Mouse (Mus musculus) CH12.LX (cell line): ENCODE measurements around the gene Gpx4. TPM values are rescaled to one million over a fixed set of nuclear protein-coding genes. Genes with fewer than 3 reads are reported as not detected.

ENCODE experiments used
- DNase-seq: peaks from one replicate; pipeline ENCODE4 v3.0.0-alpha.2; 2013; ENCODE audit errors: extremely low read depth
- H3K27ac ChIP-seq: 2 replicates; pipeline ENCODE4 v1.5.1; 2012; ENCODE audit warnings: low read depth, mild to moderate bottlenecking, control low read depth, moderate library complexity; ENCODE audit not compliant: insufficient read depth
- H3K27me3 ChIP-seq: replicated peaks from 2 replicates; pipeline ENCODE3; 2012; ENCODE audit warnings: inconsistent platforms
- H3K36me3 ChIP-seq, 2 experiments: replicated peaks in 1 of 2; 2 replicates each; pipeline versions ENCODE3 to v1.6.1; 2012; ENCODE audit warnings: inconsistent platforms in 1 of 2, low read length in 1 of 2, mild to moderate bottlenecking in 1 of 2, mixed read lengths in 1 of 2, moderate library complexity in 1 of 2; ENCODE audit not compliant: control insufficient read depth in 1 of 2, insufficient read depth in 1 of 2
- H3K4me1 ChIP-seq, 2 experiments: 2 replicates each; pipeline ENCODE4 v1.6.1; 2012; ENCODE audit warnings: inconsistent platforms in 1 of 2, moderate library complexity in 1 of 2; ENCODE audit not compliant: insufficient read depth in 2 of 2, control insufficient read depth in 1 of 2
- H3K4me2 ChIP-seq: 2 replicates; pipeline ENCODE4 v1.6.1; 2012; ENCODE audit warnings: low read depth, mild to moderate bottlenecking, control low read depth; ENCODE audit not compliant: poor library complexity, insufficient read depth, severe bottlenecking
- H3K4me3 ChIP-seq, 3 experiments: fragments of 150-350 bp in 1 of 3; sonication (generic) in 1 of 3; replicated peaks in 1 of 3; 2 replicates each; pipeline versions ENCODE3 to v1.5.1; 2011 to 2012; ENCODE audit warnings: low read depth in 2 of 3, low read length in 2 of 3, mild to moderate bottlenecking in 2 of 3, moderate library complexity in 2 of 3, control low read depth in 1 of 3, improper control_type of control experiment in 1 of 3, inconsistent platforms in 1 of 3, mixed read lengths in 1 of 3; ENCODE audit not compliant: poor library complexity in 1 of 3
- H3K79me2 ChIP-seq: replicated peaks from 2 replicates; pipeline ENCODE4 v1.6.1; 2012; ENCODE audit warnings: mild to moderate bottlenecking, moderate library complexity; ENCODE audit not compliant: control insufficient read depth, poor library complexity, insufficient read depth, severe bottlenecking; ENCODE audit errors: extremely low read depth
- H3K9ac ChIP-seq: 2 replicates; pipeline ENCODE4 v1.6.1; 2012; ENCODE audit warnings: low read depth, mild to moderate bottlenecking, control low read depth, moderate library complexity; ENCODE audit not compliant: insufficient read depth
- H3K9me3 ChIP-seq: replicated peaks from 2 replicates; pipeline ENCODE3; 2012; ENCODE audit warnings: low read length, inconsistent platforms, mixed read lengths
- BHLHE40 ChIP-seq: IDR thresholded peaks from 2 replicates; pipeline ENCODE4 v1.6.1; 2011; ENCODE audit warnings: mild to moderate bottlenecking, low read depth, low read length, improper control_type of control experiment
- CHD2 ChIP-seq: IDR thresholded peaks from 2 replicates; pipeline ENCODE4 v1.6.1; 2011; ENCODE audit warnings: low read length, improper control_type of control experiment
- CTCF ChIP-seq, 2 experiments: IDR thresholded peaks in 1 of 2; conservative IDR thresholded peaks in 1 of 2; 2 replicates each; pipeline ENCODE4 v1.5.1; 2011 to 2012; ENCODE audit warnings: low read depth in 2 of 2, low read length in 2 of 2, improper control_type of control experiment in 1 of 2, inconsistent platforms in 1 of 2, mild to moderate bottlenecking in 1 of 2, moderate library complexity in 1 of 2
- E2F4 ChIP-seq: IDR thresholded peaks from 2 replicates; pipeline ENCODE4 v1.6.1; 2011; ENCODE audit warnings: low read depth, low read length, improper control_type of control experiment; ENCODE audit not compliant: insufficient replicate concordance
- ELF1 ChIP-seq: IDR thresholded peaks from 2 replicates; pipeline ENCODE4 v1.6.1; 2014; ENCODE audit warnings: low read depth, mild to moderate bottlenecking, inconsistent platforms, low read length, improper control_type of control experiment
- EP300 ChIP-seq: IDR thresholded peaks from 2 replicates; pipeline ENCODE4 v1.6.1; 2011; ENCODE audit warnings: low read length, improper control_type of control experiment
- ETS1 ChIP-seq: conservative IDR thresholded peaks from 2 replicates; pipeline ENCODE4 v1.6.1; 2012; ENCODE audit warnings: low read depth, mild to moderate bottlenecking, inconsistent platforms, low read length, improper control_type of control experiment, moderate library complexity
- GABPA ChIP-seq: IDR thresholded peaks from 2 replicates; pipeline ENCODE4 v1.6.1; 2012; ENCODE audit warnings: low read depth, low read length, improper control_type of control experiment, inconsistent platforms; ENCODE audit not compliant: insufficient replicate concordance
- JUN ChIP-seq: IDR thresholded peaks from 2 replicates; pipeline ENCODE4 v1.6.1; 2011; ENCODE audit warnings: low read depth, mild to moderate bottlenecking, low read length, improper control_type of control experiment, moderate library complexity; ENCODE audit not compliant: insufficient read depth
- MAFK ChIP-seq: IDR thresholded peaks from 2 replicates; pipeline ENCODE4 v1.6.1; 2011; ENCODE audit warnings: low read length, improper control_type of control experiment; ENCODE audit not compliant: insufficient replicate concordance
- MAX ChIP-seq: IDR thresholded peaks from 2 replicates; pipeline ENCODE4 v1.6.1; 2011; ENCODE audit warnings: low read length, improper control_type of control experiment
- MEF2A ChIP-seq: IDR thresholded peaks from 2 replicates; pipeline ENCODE4 v1.6.1; 2014; ENCODE audit warnings: low read depth, mild to moderate bottlenecking, inconsistent platforms, low read length, improper control_type of control experiment, borderline replicate concordance
- MYC ChIP-seq: IDR thresholded peaks from 2 replicates; pipeline ENCODE4 v1.6.1; 2011; ENCODE audit warnings: low read depth, mild to moderate bottlenecking, improper control_type of control experiment, low read length
- NRF1 ChIP-seq: IDR thresholded peaks from 2 replicates; pipeline ENCODE4 v1.6.1; 2014; ENCODE audit warnings: low read depth, mild to moderate bottlenecking, inconsistent platforms, low read length, improper control_type of control experiment, moderate library complexity
- PAX5 ChIP-seq: IDR thresholded peaks from 2 replicates; pipeline ENCODE4 v1.6.1; 2012; ENCODE audit warnings: low read length, inconsistent platforms, mixed read lengths
- POLR2A ChIP-seq: IDR thresholded peaks from 2 replicates; pipeline ENCODE4 v1.6.1; 2011; ENCODE audit warnings: low read depth, mild to moderate bottlenecking, improper control_type of control experiment, low read length
- RCOR1 ChIP-seq: conservative IDR thresholded peaks from 2 replicates; pipeline ENCODE4 v1.6.1; 2012; ENCODE audit warnings: low read depth, mild to moderate bottlenecking, inconsistent platforms, low read length, improper control_type of control experiment
- SIN3A ChIP-seq: IDR thresholded peaks from 2 replicates; pipeline ENCODE4 v1.6.1; 2012; ENCODE audit warnings: low read length, improper control_type of control experiment, inconsistent platforms
- USF1 ChIP-seq: IDR thresholded peaks from 2 replicates; pipeline ENCODE4 v1.6.1; 2014; ENCODE audit warnings: low read depth, mild to moderate bottlenecking, inconsistent platforms, low read length, improper control_type of control experiment
- ZC3H11A ChIP-seq: IDR thresholded peaks from 2 replicates; pipeline ENCODE4 v1.6.1; 2012; ENCODE audit warnings: low read depth, mild to moderate bottlenecking, inconsistent platforms, low read length, improper control_type of control experiment
- ZMIZ1 ChIP-seq: IDR thresholded peaks from 2 replicates; pipeline ENCODE4 v1.6.1; 2012; ENCODE audit warnings: low read depth, mild to moderate bottlenecking, inconsistent platforms, low read length, improper control_type of control experiment
- ZNF384 ChIP-seq: IDR thresholded peaks from 2 replicates; pipeline ENCODE4 v1.6.1; 2012; ENCODE audit warnings: low read depth, low read length, improper control_type of control experiment, inconsistent platforms
- dilution Hi-C: fragments of 300-500 bp; cut with MboI; formaldehyde crosslinking; loops from 2 replicates; pipeline ENCODE4 v1.14.3; 2020; ENCODE audit warnings: low sequenced_read_pairs; ENCODE audit not compliant: extremely low pct_unique_long_range_greater_than_20kb, extremely low pct_ligation_motif_present
- in situ Hi-C: fragments of 300-500 bp; cut with MboI; formaldehyde crosslinking; loops from 3 replicates; pipeline ENCODE4 v1.14.3; 2019; ENCODE audit warnings: low sequenced_read_pairs, low pct_ligation_motif_present, low pct_unique_long_range_greater_than_20kb, mixed read lengths
- polyA plus RNA-seq: library from polyadenylated mRNA; unstranded; fragments of >175 nt; gene quantifications from 2 replicates; pipeline ENCODE4 v1.2.1, GENCODE M21; 2012; ENCODE audit warnings: low read depth; ENCODE audit not compliant: insufficient read length
- total RNA-seq, 2 experiments: library from RNA; depleted of rRNA; stranded (reverse); fragments of 300-350 nt in 1 of 2; fragments of >200 nt in 1 of 2; gene quantifications; 2 replicates each; pipeline ENCODE4 v1.2.3; 2012 to 2014

The Gpx4 gene
- total and polyA plus RNA-seq, 3 experiments, result 332 to 459 (median 386) TPM

DNA sequence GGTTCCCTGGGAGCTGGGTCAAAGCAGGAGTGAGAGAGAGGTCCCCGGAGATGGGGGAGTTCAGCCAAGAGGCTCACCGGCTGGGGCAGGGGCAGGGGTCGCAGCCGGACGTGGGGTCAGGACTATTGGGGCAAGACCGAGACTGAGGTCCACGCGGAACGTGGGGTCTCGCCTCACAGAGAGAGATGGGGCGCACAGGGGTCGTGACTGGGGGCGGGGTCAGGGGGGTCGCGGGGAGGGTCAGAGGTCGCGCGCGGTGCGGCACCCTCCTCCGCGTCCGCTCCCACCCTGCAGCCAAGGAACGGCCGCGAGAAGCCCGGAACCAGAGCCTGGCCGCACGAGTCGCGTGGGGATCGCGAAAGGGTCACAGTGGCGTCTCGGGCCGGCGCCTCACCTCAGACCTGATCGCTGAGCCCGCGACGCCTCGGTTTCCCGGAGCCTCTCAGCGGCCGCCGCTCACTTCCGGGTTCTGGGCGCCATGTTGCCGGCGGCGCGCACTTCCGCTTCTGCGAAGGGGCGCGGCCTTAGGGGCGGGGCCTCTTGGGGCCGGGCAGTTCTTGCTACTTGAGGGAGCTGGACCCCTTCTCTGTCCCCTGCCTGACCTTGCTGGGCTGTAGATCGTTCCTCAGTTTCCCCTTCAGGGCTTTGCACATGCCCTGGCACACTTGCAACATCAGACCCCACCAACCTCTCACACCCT, 55.4 kb downstream of the Gpx4 start (continued):
- no peak for TF ChIP-seq USF1
- peak; percentile 90 for TF ChIP-seq SIN3A
- no peak for TF ChIP-seq MYC
- TF ChIP-seq E2F4, result no peak
- peak; percentile 86 for TF ChIP-seq POLR2A
- no peak for TF ChIP-seq EP300
- no peak for TF ChIP-seq MAFK
- TF ChIP-seq MEF2A, result no peak
- TF ChIP-seq NRF1, result peak; percentile 55; the same call in 1 of the 2 replicates

DNA sequence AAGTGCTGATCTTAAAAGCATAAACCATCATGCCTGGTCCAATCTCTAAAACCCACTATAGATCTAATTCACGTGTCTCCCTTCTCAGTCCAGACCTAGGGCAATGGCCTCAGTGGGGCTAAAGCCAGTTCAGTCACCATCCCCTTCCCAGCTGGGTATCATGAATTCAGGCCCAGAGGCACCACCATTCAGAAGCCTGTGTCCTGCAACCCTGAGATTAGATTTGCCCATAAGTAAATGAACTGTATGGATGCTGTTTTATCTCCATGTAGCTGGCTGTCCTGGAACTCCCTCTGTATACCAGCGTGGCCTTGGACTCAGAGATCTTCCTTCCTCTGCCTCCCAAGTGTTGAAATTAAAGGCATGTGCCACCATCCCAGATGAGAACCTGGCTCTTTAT, 56.1 kb downstream of the Gpx4 start:
- H3K9me3 ChIP-seq, result no peaks in the 10 kb centered on the region
- H3K27me3 ChIP-seq, result no peaks in the 10 kb centered on the region
- H3K4me2 ChIP-seq, result no peak overlapping the region
- H3K36me3 ChIP-seq, result peaks cover 0 to 26% of the 10 kb centered on the region in 2 experiments
- peaks cover 35% of the 10 kb centered on the region for H3K79me2 ChIP-seq
- peak overlapping the region in 1 of 3 experiments; percentile 95 for H3K4me3 ChIP-seq
- H3K27ac ChIP-seq, result no peak overlapping the region
- dilution Hi-C loops, result no loop called here
- in situ Hi-C loops, result no loop called here
- H3K4me1 ChIP-seq, result peaks cover 29 to 75% of the 10 kb centered on the region in 2 experiments
- TF ChIP-seq GABPA, result no peak
- H3K9ac ChIP-seq, result 0 out of 2 replicates have a peak overlapping the region, but pooled peaks have one; percentile 7
- no peak for DNase-seq

DNA sequence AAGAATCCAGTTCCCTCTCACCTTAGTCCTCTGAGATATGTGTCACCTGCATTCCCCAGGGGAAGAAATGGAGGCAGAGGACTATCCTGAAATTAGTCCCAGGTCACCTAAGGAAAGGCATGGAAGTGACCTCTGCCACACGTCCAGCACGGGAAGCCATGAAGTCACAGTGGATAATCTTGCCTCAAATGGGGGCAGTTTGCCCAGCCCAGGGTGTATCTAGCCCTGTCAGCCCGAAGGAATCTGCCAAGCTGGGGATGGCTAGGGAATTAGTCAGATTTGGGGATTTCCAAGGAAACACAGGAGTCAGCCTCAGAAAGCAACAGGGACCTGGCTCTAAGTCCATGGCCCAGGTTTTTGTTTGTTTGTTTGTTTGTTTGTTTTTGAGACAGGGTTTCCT, 57.2 kb downstream of the Gpx4 start:
- dilution Hi-C loops, result no loop called here
- no peak for DNase-seq
- Histone ChIP-seq H3K36me3 (peaks cover 0 to 17% of the 10 kb centered on the region in 2 experiments), H3K27me3 (no peaks in the 10 kb centered on the region), H3K4me1 (peaks cover 23 to 63% of the 10 kb centered on the region in 2 experiments), H3K27ac (no peak overlapping the region), H3K9ac (no peak overlapping the region), H3K4me3 (no peak overlapping the region), H3K9me3 (no peaks in the 10 kb centered on the region), H3K79me2 (peaks cover 28% of the 10 kb centered on the region), H3K4me2 (no peak overlapping the region)
- in situ Hi-C loops, result no loop called here
- TF ChIP-seq PAX5, result no peak
- no peak for TF ChIP-seq RCOR1
- TF ChIP-seq JUN, result no peak
- TF ChIP-seq ZMIZ1, result no peak
- TF ChIP-seq ZC3H11A, result no peak
- no peak for TF ChIP-seq CHD2
- no peak for TF ChIP-seq MAX
- TF ChIP-seq ZNF384, result no peak
- TF ChIP-seq MYC, result no peak
- TF ChIP-seq ELF1, result no peak
- TF ChIP-seq BHLHE40, result no peak
- no peak for TF ChIP-seq CTCF (conservative IDR thresholded peaks at IDR 0.05 in 1 of 2, IDR thresholded peaks at IDR 0.05 in 1 of 2; ENCODE audit: low read depth in 2 of 2, low read length in 2 of 2)
- TF ChIP-seq E2F4, result no peak
- no peak for TF ChIP-seq USF1
- no peak for TF ChIP-seq ETS1
